Mouse (Mus musculus) kidney, adult 2 months (tissue): Measurements from ENCODE around the gene Ccdc62.

Experiments
- CTCF ChIP-seq: fragments of 200-500 bp; conservative IDR thresholded peaks from 2 replicates; pipeline ENCODE4 v1.5.1; 2011; ENCODE audit warnings: low read depth, mild to moderate bottlenecking, control low read depth, low read length, moderate library complexity, mixed read lengths; ENCODE audit not compliant: insufficient read depth, insufficient read length
- POLR2A ChIP-seq: fragments of 200-500 bp; IDR thresholded peaks from one replicate; pipeline ENCODE4 v1.6.1; 2011; ENCODE audit warnings: low read depth, low read length, control low read depth

GRCm38 (mm10) chr5:124006082-124006873 lies 75.8 kb downstream of the Ccdc62 start:
- no peak for TF ChIP-seq CTCF
- no peak for TF ChIP-seq POLR2A
